Mouse (Mus musculus) E14TG2a.4 (cell line): ENCODE results near the gene Wdr35.

Source experiments
- H3K27me3 ChIP-seq: 2 replicates; pipeline ENCODE4 v1.6.1; 2014; ENCODE audit warnings: low read length, control low read depth; ENCODE audit not compliant: insufficient read depth
- H3K36me3 ChIP-seq: 2 replicates; pipeline ENCODE4 v1.6.1; 2014; ENCODE audit warnings: low read length, control low read depth; ENCODE audit not compliant: insufficient read depth
- H3K4me1 ChIP-seq: replicated peaks from 2 replicates; pipeline ENCODE4 v1.6.1; 2014; ENCODE audit warnings: low read depth, low read length, control low read depth
- H3K4me3 ChIP-seq: replicated peaks from 2 replicates; pipeline ENCODE4 v1.5.1; 2014; ENCODE audit warnings: mild to moderate bottlenecking, low read length
- H3K9me3 ChIP-seq: 2 replicates; pipeline ENCODE4 v1.6.1; 2014; ENCODE audit warnings: low read length, control low read depth
- CTCF ChIP-seq: conservative IDR thresholded peaks from 2 replicates; pipeline ENCODE4 v1.5.1; 2014; ENCODE audit warnings: low read length
- NANOG ChIP-seq: IDR thresholded peaks from 2 replicates; pipeline ENCODE4 v1.6.1; 2014; ENCODE audit warnings: borderline replicate concordance, low read length, mixed read lengths
- POU5F1 ChIP-seq: IDR thresholded peaks from 2 replicates; pipeline ENCODE4 v1.6.1; 2014; ENCODE audit warnings: low read length, borderline replicate concordance

The Wdr35 gene

GRCm38 (mm10) chr12:8941699-8942392 lies 31.8 kb upstream of the Wdr35 start:
- Histone ChIP-seq H3K27me3 (peaks cover 15% of the 10 kb centered on the region), H3K9me3 (no peaks in the 10 kb centered on the region), H3K36me3 (peaks cover 23% of the 10 kb centered on the region), H3K4me1 (peaks cover 46% of the 10 kb centered on the region), H3K4me3 (no peak overlapping the region)
- TF ChIP-seq NANOG (no peak), CTCF (no peak), POU5F1 (no peak)

- no peak for TF ChIP-seq POU5F1
- Histone ChIP-seq H3K4me1 (peaks cover 27% of the 10 kb centered on the region), H3K27me3 (peaks cover 48% of the 10 kb centered on the region), H3K4me3 (peak overlapping the region; percentile 87), H3K36me3 (no peaks in the 10 kb centered on the region), H3K9me3 (no peaks in the 10 kb centered on the region)
Observed at GRCm38 (mm10) chr12:8947163-8947562, 26.5 kb upstream of the Wdr35 start.

- H3K36me3 ChIP-seq: no peaks in the 10 kb centered on the region
- H3K4me1 ChIP-seq: peaks cover 20% of the 10 kb centered on the region
- TF ChIP-seq CTCF: no peak
- 0 out of 2 replicates have a peak, but pooled peaks have one; percentile 27 for TF ChIP-seq POU5F1
- no peak for TF ChIP-seq NANOG
- peaks cover 51% of the 10 kb centered on the region for H3K27me3 ChIP-seq
- no peaks in the 10 kb centered on the region for H3K9me3 ChIP-seq
- H3K4me3 ChIP-seq: peak within 1 kb of the TSS; percentile 87
Observed at GRCm38 (mm10) chr12:8947714-8948464, 25.8 kb upstream of the Wdr35 start, which contains the start of gene Matn3. Gene Matn3, plus strand, starts transcription at chr12:8947929.

- no peaks in the 10 kb centered on the region for H3K9me3 ChIP-seq
- no peak overlapping the region for H3K4me3 ChIP-seq
- TF ChIP-seq CTCF: no peak
- H3K4me1 ChIP-seq: peaks cover 15% of the 10 kb centered on the region
- H3K27me3 ChIP-seq: peaks cover 28% of the 10 kb centered on the region
- H3K36me3 ChIP-seq: no peaks in the 10 kb centered on the region
Observed at GRCm38 (mm10) chr12:8953136-8953535, 20.6 kb upstream of the Wdr35 start.

- peaks cover 7% of the 10 kb centered on the region; the same call in 1 of the 2 replicates for H3K4me1 ChIP-seq
- H3K27me3 ChIP-seq: peaks cover 18% of the 10 kb centered on the region
- TF ChIP-seq POU5F1 (no peak), CTCF (no peak), NANOG (no peak)
- no peaks in the 10 kb centered on the region for H3K36me3 ChIP-seq
- no peak overlapping the region for H3K4me3 ChIP-seq
- H3K9me3 ChIP-seq: no peaks in the 10 kb centered on the region
Observed at GRCm38 (mm10) chr12:8954161-8954561, 19.5 kb upstream of the Wdr35 start.

- no peak for TF ChIP-seq NANOG
- TF ChIP-seq POU5F1: no peak
- no peak for TF ChIP-seq CTCF
- no peaks in the 10 kb centered on the region for H3K36me3 ChIP-seq
- H3K27me3 ChIP-seq: peaks cover 7% of the 10 kb centered on the region; the same call in 1 of the 2 replicates
- H3K4me1 ChIP-seq: no peaks in the 10 kb centered on the region
- H3K9me3 ChIP-seq: no peaks in the 10 kb centered on the region
- no peak overlapping the region for H3K4me3 ChIP-seq
Observed at GRCm38 (mm10) chr12:8961607-8962316, 11.9 kb upstream of the Wdr35 start.

GRCm38 (mm10) chr12:8969828-8970227 lies 3.9 kb upstream of the Wdr35 start:
- no peak overlapping the region for H3K4me3 ChIP-seq
- H3K27me3 ChIP-seq: peaks cover 17% of the 10 kb centered on the region
- no peaks in the 10 kb centered on the region for H3K36me3 ChIP-seq
- H3K4me1 ChIP-seq: peaks cover 18% of the 10 kb centered on the region
- no peaks in the 10 kb centered on the region for H3K9me3 ChIP-seq
- TF ChIP-seq CTCF: no peak
- TF ChIP-seq POU5F1: no peak
- TF ChIP-seq NANOG: no peak

- H3K27me3 ChIP-seq: peaks cover 17% of the 10 kb centered on the region
- peak overlapping the region; percentile 88 for H3K4me3 ChIP-seq
- peak; percentile 30; the same call in 1 of the 2 replicates for TF ChIP-seq CTCF
- no peak for TF ChIP-seq POU5F1
- TF ChIP-seq NANOG: no peak
- H3K36me3 ChIP-seq: peaks cover 25% of the 10 kb centered on the region
- no peaks in the 10 kb centered on the region for H3K9me3 ChIP-seq
- peaks cover 20% of the 10 kb centered on the region for H3K4me1 ChIP-seq
Observed at GRCm38 (mm10) chr12:8975076-8975475, 1.4 kb downstream of the Wdr35 start.
